Comparison of ENCODE assay signal across 8 mouse cellular contexts in genomic region chr12:111143005-111143508, GRCm38 (mm10). TPM values are rescaled to one million over a fixed set of nuclear protein-coding genes. Genes with fewer than 3 reads are reported as not detected.
A peak's percentile ranks its signal among the peaks of the same experiment; 100 is the strongest.
DNase-seq lines count a peak whose midpoint lies in the region; ATAC-seq and TF ChIP-seq lines count a peak whose summit lies in the region.

No protein-coding gene starts in this region.

- H3K9ac ChIP-seq in forebrain, embryonic 16.5 days (replicated peaks; ENCODE audit: low read depth, low read length), result peak overlapping the region; percentile 44
- H3K9ac ChIP-seq in liver, postnatal 0 days (replicated peaks), result no peak overlapping the region

- H3K4me1 ChIP-seq in forebrain, embryonic 16.5 days (replicated peaks; ENCODE audit: control insufficient read depth, insufficient read depth, low read length), result peaks cover 26% of the 10 kb centered on the region
- H3K4me1 ChIP-seq in liver, postnatal 0 days (ENCODE audit: insufficient read depth), result 0 out of 2 replicates have a peak, but pooled peaks cover 2% of the 10 kb centered on the region
- peaks cover 28% of the 10 kb centered on the region for H3K4me1 ChIP-seq in olfactory bulb, adult 2 months (ENCODE audit: control insufficient read depth, insufficient read depth, low read length)

- ATAC-seq in forebrain, embryonic 16.5 days, result peak; percentile 83
- no peak for ATAC-seq in liver, postnatal 0 days

- H3K4me3 ChIP-seq in layer of hippocampus, adult 2 months, result peak overlapping the region; percentile 28
- peak overlapping the region; percentile 14; the same call in 1 of the 2 replicates for H3K4me3 ChIP-seq in forebrain, embryonic 16.5 days (replicated peaks; ENCODE audit: low read length)
- H3K4me3 ChIP-seq in liver, postnatal 0 days (ENCODE audit: low read depth, low read length), result no peak overlapping the region
- no peak overlapping the region for H3K4me3 ChIP-seq in olfactory bulb, adult 2 months (ENCODE audit: insufficient read depth, low read depth, low read length)

- TF ChIP-seq CTCF in layer of hippocampus, adult 2 months (conservative IDR thresholded peaks at IDR 0.05), result peak; percentile 75
- TF ChIP-seq CTCF in liver, postnatal 0 days (IDR thresholded peaks at IDR 0.05; ENCODE audit: low read depth), result peak; percentile 38
- peak; percentile 38; the same call in 1 of the 2 replicates for TF ChIP-seq CTCF in olfactory bulb, adult 2 months (IDR thresholded peaks at IDR 0.05; ENCODE audit: insufficient read depth, low read depth, low read length)

- TF ChIP-seq EP300 in liver, postnatal 0 days (IDR thresholded peaks at IDR 0.05; ENCODE audit: low read depth), result no peak

- no peaks in the 10 kb centered on the region for H3K9me3 ChIP-seq in forebrain, embryonic 16.5 days (ENCODE audit: control insufficient read depth, low read length)
- no peaks in the 10 kb centered on the region for H3K9me3 ChIP-seq in liver, postnatal 0 days (ENCODE audit: low read length)

- DNase-seq in layer of hippocampus, adult 2 months (ENCODE audit: low spot score in 2 of 2), result peak in 1 of 2 experiments; percentile 36
- DNase-seq in layer of hippocampus, adult 9-10 months (ENCODE audit: low spot score), result no peak
- DNase-seq in brain, adult 2 months (ENCODE audit: low read depth, low spot score), result peak; percentile 54
- DNase-seq in liver, postnatal 0 days, result no peak
- DNase-seq in urinary bladder, postnatal 25 days (ENCODE audit: low spot score), result no peak
- DNase-seq in right cerebral cortex, postnatal 25 days, result no peak

- TF ChIP-seq POLR2A in olfactory bulb, adult 2 months (IDR thresholded peaks at IDR 0.05; ENCODE audit: insufficient read depth, low read depth, low read length), result no peak

- peak overlapping the region; percentile 59 for H3K27ac ChIP-seq in layer of hippocampus, adult 2 months
- peak overlapping the region; percentile 85 for H3K27ac ChIP-seq in forebrain, embryonic 16.5 days (ENCODE audit: low read length)
- no peak overlapping the region for H3K27ac ChIP-seq in liver, postnatal 0 days (ENCODE audit: low read depth)
- no peak overlapping the region for H3K27ac ChIP-seq in olfactory bulb, adult 2 months (ENCODE audit: insufficient read depth, low read depth, low read length)

- no peaks in the 10 kb centered on the region for H3K36me3 ChIP-seq in forebrain, embryonic 16.5 days (ENCODE audit: control insufficient read depth, insufficient read depth)
- H3K36me3 ChIP-seq in liver, postnatal 0 days (replicated peaks; ENCODE audit: insufficient read depth, low read length), result no peaks in the 10 kb centered on the region

- WGBS in forebrain, embryonic 16.5 days, result 3% methylated on average over 12 of the region's 12 CpGs
- WGBS in liver, postnatal 0 days (ENCODE audit: insufficient replicate concordance), result 27% methylated on average over 12 of the region's 12 CpGs
- WGBS in olfactory bulb, adult 2 months, result 12% methylated on average over 12 of the region's 12 CpGs

- peak overlapping the region; percentile 48 for H3K4me2 ChIP-seq in forebrain, embryonic 16.5 days (ENCODE audit: low read length)
- H3K4me2 ChIP-seq in liver, postnatal 0 days (ENCODE audit: low read depth, low read length), result no peak overlapping the region

- no peaks in the 10 kb centered on the region for H3K27me3 ChIP-seq in forebrain, embryonic 16.5 days (replicated peaks; ENCODE audit: control insufficient read depth, insufficient read depth, low read length)
- no peaks in the 10 kb centered on the region for H3K27me3 ChIP-seq in liver, postnatal 0 days (ENCODE audit: insufficient read depth, low read length)

RNA-seq across cellular contexts. Expression of gene Traf3, which starts 23.1 kb away (rescaled TPM):
- 10 to 100 TPM; 58.2 to 64.1 TPM for total RNA-seq in layer of hippocampus, adult 2 months (2021)
- polyA plus RNA-seq in forebrain, embryonic 16.5 days (2015; fragmentation: Nextera tagmentation; extraction: Ambion mirVana), result 14.0 and 15.8 TPM in 2 replicates
- polyA plus RNA-seq in liver, postnatal 0 days (2015; fragmentation: Nextera tagmentation; extraction: Ambion mirVana), result 1.9 and 2.5 TPM in 2 replicates
- polyA plus RNA-seq in olfactory bulb, adult 2 months (2012; ENCODE audit: insufficient read depth, insufficient read length, low replicate concordance, missing spikeins), result not detected in 2 replicates

RNA-seq across cellular contexts. Expression of gene 4930595D18Rik, which starts 41.2 kb away (rescaled TPM):
- not detected for total RNA-seq in layer of hippocampus, adult 2 months (2021)
- not detected in 2 replicates for polyA plus RNA-seq in forebrain, embryonic 16.5 days (2015; fragmentation: Nextera tagmentation; extraction: Ambion mirVana)
- not detected in 2 replicates for polyA plus RNA-seq in liver, postnatal 0 days (2015; fragmentation: Nextera tagmentation; extraction: Ambion mirVana)
- not detected in 2 replicates for polyA plus RNA-seq in olfactory bulb, adult 2 months (2012; ENCODE audit: insufficient read depth, insufficient read length, low replicate concordance, missing spikeins)

Comparison
In these comparisons a context has a peak if more than half of its experiments do, and no peak if none do; other contexts are left out.
1. H3K27ac ChIP-seq: peak in layer of hippocampus, adult 2 months (single experiment) and forebrain, embryonic 16.5 days (single experiment); none in liver, postnatal 0 days (single experiment) and olfactory bulb, adult 2 months (single experiment).
2. H3K4me3 ChIP-seq: peak in layer of hippocampus, adult 2 months (single experiment) and forebrain, embryonic 16.5 days (single experiment); none in liver, postnatal 0 days (single experiment) and olfactory bulb, adult 2 months (single experiment).
3. Peak in every context shown above with its lines, with median percentiles within 50 percentile points of each other: CTCF ChIP-seq.